Mouse (Mus musculus): ENCODE data around the gene Tenm4.

DNA sequence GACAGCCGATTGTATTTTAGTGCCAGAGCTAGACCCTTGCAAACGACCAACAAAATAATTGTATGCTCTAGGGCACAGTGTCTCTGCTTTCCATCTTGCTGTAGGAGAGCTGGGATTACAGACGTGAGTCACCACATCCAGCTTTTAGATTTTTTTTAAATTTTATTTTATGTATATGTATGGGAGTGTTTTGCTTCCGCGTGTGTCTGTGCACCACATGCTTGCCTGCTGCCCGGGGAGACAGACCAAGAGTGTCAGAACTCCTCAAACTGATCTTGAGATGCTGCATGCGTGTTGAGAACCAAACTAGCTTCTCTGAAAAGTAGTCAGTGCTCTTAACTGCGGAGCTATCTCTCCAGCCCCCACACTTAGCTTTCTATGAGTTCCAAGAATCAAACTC lies 336.0 kb downstream of the Tenm4 start:
- TF ChIP-seq POLR2A (IDR thresholded peaks at IDR 0.05; ENCODE audit: borderline replicate concordance, insufficient read depth, low read length) (no peak), CTCF (IDR thresholded peaks at IDR 0.05; ENCODE audit: borderline replicate concordance, insufficient read depth, low read depth, low read length) (no peak)
